Mouse (Mus musculus) heart, postnatal 0 days (tissue): ENCODE results near the gene Agpat1. TPM values are rescaled to one million over a fixed set of nuclear protein-coding genes. Genes with fewer than 3 reads are reported as not detected.
A peak's percentile ranks its signal among the peaks of the same experiment; 100 is the strongest.

Experiments used
- ATAC-seq: fragments of 200-750 bp; cut with Nextera tagmentation; 2 replicates; pipeline ENCODE4 v1.8.0; 2017; ENCODE audit warnings: low read depth, moderate number of reproducible peaks, moderate library complexity; ENCODE audit not compliant: insufficient read depth
- DNase-seq: peaks from one replicate; pipeline ENCODE4 v3.0.0-alpha.2; 2016; ENCODE audit warnings: low spot score
- H3K27ac ChIP-seq: fragments of 300-500 bp; sonication (generic); 2 replicates; pipeline ENCODE4 v1.5.1; 2014; ENCODE audit warnings: low read depth, mild to moderate bottlenecking
- H3K27me3 ChIP-seq: fragments of 300-500 bp; sonication (generic); 2 replicates; pipeline ENCODE4 v1.6.1; 2014; ENCODE audit warnings: low read length, mixed read lengths; ENCODE audit not compliant: control insufficient read depth, insufficient read depth
- H3K36me3 ChIP-seq: fragments of 300-500 bp; sonication (generic); replicated peaks from 2 replicates; pipeline ENCODE4 v1.6.1; 2014; ENCODE audit warnings: low read length, mixed read lengths; ENCODE audit not compliant: control insufficient read depth, insufficient read depth
- H3K4me1 ChIP-seq: fragments of 300-500 bp; sonication (generic); 2 replicates; pipeline ENCODE4 v1.6.1; 2014; ENCODE audit warnings: antibody characterized with exemption; ENCODE audit not compliant: control insufficient read depth, insufficient read depth
- H3K4me2 ChIP-seq: fragments of 300-500 bp; sonication (generic); 2 replicates; pipeline ENCODE4 v1.6.1; 2014; ENCODE audit warnings: low read depth, mild to moderate bottlenecking, low read length, moderate library complexity
- H3K4me3 ChIP-seq: fragments of 300-500 bp; sonication (generic); 2 replicates; pipeline ENCODE4 v1.5.1; 2014; ENCODE audit warnings: low read depth, low read length
- H3K9ac ChIP-seq: fragments of 300-500 bp; sonication (generic); replicated peaks from 2 replicates; pipeline ENCODE4 v1.6.1; 2014; ENCODE audit warnings: low read depth, low read length, mixed read lengths
- H3K9me3 ChIP-seq: fragments of 300-500 bp; sonication (generic); replicated peaks from 2 replicates; pipeline ENCODE4 v1.6.1; 2016; ENCODE audit warnings: low read length; ENCODE audit not compliant: control insufficient read depth
- CTCF ChIP-seq: IDR thresholded peaks from 2 replicates; pipeline ENCODE4 v1.5.1; 2016; ENCODE audit warnings: antibody characterized with exemption, control low read depth, low read depth
- EP300 ChIP-seq: IDR thresholded peaks from 2 replicates; pipeline ENCODE4 v1.6.1; 2016; ENCODE audit warnings: antibody characterized with exemption, low read depth
- WGBS: fragments of 180-500 bp; shearing (Covaris S2); extraction: QIAGEN DNeasy Blood & Tissue Kit; methylation state at CpG from one replicate; pipeline ENCODE4 v1.1.7; 2014; 5-methylcytosine and 5-hydroxymethylcytosine counted together
- polyA plus RNA-seq: library from polyadenylated mRNA; unstranded; fragments of >200 nt; fragmentation: Nextera tagmentation; extraction: Ambion mirVana; gene quantifications from 2 replicates; pipeline ENCODE4 v1.2.1, GENCODE M21; 2015
- total RNA-seq: library from RNA; depleted of rRNA; stranded (reverse); fragments of >200 nt; gene quantifications from 2 replicates; pipeline ENCODE4 v1.2.3, GENCODE M21; 2014; ENCODE audit warnings: low replicate concordance

Gene Agpat1
- total and polyA plus RNA-seq, 2 experiments from 2014 or later = 39.6 to 112 TPM

- Histone ChIP-seq H3K4me1 (peaks cover 21% of the 10 kb centered on the region), H3K4me2 (peak within 1 kb of the TSS; percentile 77), H3K9ac (peak within 1 kb of the TSS; percentile 57), H3K36me3 (0 out of 2 replicates have a peak, but pooled peaks cover under 1% of the 10 kb centered on the region), H3K9me3 (no peaks in the 10 kb centered on the region), H3K27ac (peak within 1 kb of the TSS; percentile 66), H3K27me3 (no peaks in the 10 kb centered on the region), H3K4me3 (peak within 1 kb of the TSS; percentile 50)
- WGBS = under 1% methylated on average over 16 of the region's 16 CpGs
- DNase-seq (peak; percentile 91), ATAC-seq (peak; percentile 77)
- no peak for TF ChIP-seq CTCF
- no peak for TF ChIP-seq EP300
Observed at GRCm38 (mm10) chr17:34644608-34645007, 40.5 kb downstream of the Agpat1 start, which contains the start of gene Fkbpl. Fkbpl (plus strand) TSS chr17:34644764.

GRCm38 (mm10) chr17:34645256-34645829, 41.3 kb downstream of the Agpat1 start:
- ATAC-seq (no peak), DNase-seq (no peak)
- Histone ChIP-seq H3K4me3 (peak overlapping the region; percentile 50), H3K9me3 (no peaks in the 10 kb centered on the region), H3K27ac (peak overlapping the region; percentile 66), H3K27me3 (no peaks in the 10 kb centered on the region), H3K4me2 (peak overlapping the region; percentile 77), H3K4me1 (peaks cover 21% of the 10 kb centered on the region), H3K36me3 (peaks cover 8% of the 10 kb centered on the region), H3K9ac (peak overlapping the region; percentile 57)
- 38% methylated on average over 10 of the region's 10 CpGs for WGBS
- TF ChIP-seq EP300 = no peak
- TF ChIP-seq CTCF = no peak

GRCm38 (mm10) chr17:34645831-34646511, 41.9 kb downstream of the Agpat1 start:
- Histone ChIP-seq H3K27me3 (no peaks in the 10 kb centered on the region), H3K4me3 (no peak overlapping the region), H3K9me3 (no peaks in the 10 kb centered on the region), H3K9ac (no peak overlapping the region), H3K36me3 (peaks cover 14% of the 10 kb centered on the region), H3K27ac (peak overlapping the region; percentile 27; the same call in 1 of the 2 replicates), H3K4me2 (peak overlapping the region; percentile 38; the same call in 1 of the 2 replicates), H3K4me1 (peaks cover 21% of the 10 kb centered on the region)
- TF ChIP-seq EP300 (no peak), CTCF (no peak)
- ATAC-seq (no peak), DNase-seq (peak; percentile 4)
- 79% methylated on average over 30 of the region's 30 CpGs for WGBS

GRCm38 (mm10) chr17:34646906-34647787, 43.1 kb downstream of the Agpat1 start, which contains the start of gene Atf6b:
Atf6b (plus strand) TSS chr17:34647146.
- peaks cover 25% of the 10 kb centered on the region for H3K36me3 ChIP-seq
- H3K9ac ChIP-seq = peak within 1 kb of the TSS; percentile 74
- H3K4me2 ChIP-seq = peak within 1 kb of the TSS; percentile 79
- peak; percentile 96 for ATAC-seq
- H3K9me3 ChIP-seq = no peaks in the 10 kb centered on the region
- peak within 1 kb of the TSS; percentile 89 for H3K4me3 ChIP-seq
- TF ChIP-seq CTCF (no peak), EP300 (no peak)
- under 1% methylated on average over 66 of the region's 66 CpGs for WGBS
- peak; percentile 100 for DNase-seq
- peaks cover 21% of the 10 kb centered on the region for H3K4me1 ChIP-seq
- H3K27me3 ChIP-seq = no peaks in the 10 kb centered on the region
- H3K27ac ChIP-seq = peak within 1 kb of the TSS; percentile 77

- H3K9ac ChIP-seq = no peak overlapping the region
- peaks cover 35% of the 10 kb centered on the region for H3K36me3 ChIP-seq
- TF ChIP-seq EP300 (no peak), CTCF (no peak)
- H3K27me3 ChIP-seq = no peaks in the 10 kb centered on the region
- WGBS = 88% methylated on average over 16 of the region's 16 CpGs
- H3K27ac ChIP-seq = no peak overlapping the region
- H3K4me2 ChIP-seq = peak overlapping the region; percentile 79; the same call in 1 of the 2 replicates
- no peak overlapping the region for H3K4me3 ChIP-seq
- DNase-seq = no peak
- peaks cover 21% of the 10 kb centered on the region for H3K4me1 ChIP-seq
- no peak for ATAC-seq
- no peaks in the 10 kb centered on the region for H3K9me3 ChIP-seq
Observed at GRCm38 (mm10) chr17:34648141-34648890, 44.3 kb downstream of the Agpat1 start.
